Mouse (Mus musculus) lung, postnatal 14 days (tissue): ENCODE measurements around the gene Psma7.
A peak's percentile ranks its signal among the peaks of the same experiment; 100 is the strongest.

Experiments
- DNase-seq: peaks from one replicate; pipeline ENCODE4 v3.0.0; 2021

Psma7 gene

GRCm38 (mm10) chr2:180042858-180043515 is 754 bp upstream of the Psma7 start:
- DNase-seq = peak; percentile 51

GRCm38 (mm10) chr2:180041577-180042255 is 517 bp downstream of the Psma7 start:
- peak; percentile 25 for DNase-seq

GRCm38 (mm10) chr2:180040406-180040805 is 1.8 kb downstream of the Psma7 start:
- no peak for DNase-seq

GRCm38 (mm10) chr2:180034753-180035152 is 7.5 kb downstream of the Psma7 start:
- no peak for DNase-seq

GRCm38 (mm10) chr2:180033956-180034355 is 8.3 kb downstream of the Psma7 start:
- no peak for DNase-seq

GRCm38 (mm10) chr2:180032925-180033324 is 9.3 kb downstream of the Psma7 start:
- DNase-seq = no peak

GRCm38 (mm10) chr2:180031270-180031669 is 11.0 kb downstream of the Psma7 start:
- DNase-seq = no peak

GRCm38 (mm10) chr2:180027768-180028167 is 14.5 kb downstream of the Psma7 start:
- DNase-seq = no peak

- no peak for DNase-seq
Measured at GRCm38 (mm10) chr2:180025861-180026200, 16.4 kb downstream of the Psma7 start.

GRCm38 (mm10) chr2:180025135-180025860 is 16.9 kb downstream of the Psma7 start:
- DNase-seq = peak; percentile 16

GRCm38 (mm10) chr2:180024401-180025098 is 17.7 kb downstream of the Psma7 start, which contains the start of gene Lsm14b:
Gene Lsm14b, plus strand, starts transcription at chr2:180024987.
- peak; percentile 98 for DNase-seq

GRCm38 (mm10) chr2:180022751-180023150 is 19.5 kb downstream of the Psma7 start:
- no peak for DNase-seq

GRCm38 (mm10) chr2:180020919-180021318 is 21.3 kb downstream of the Psma7 start:
- DNase-seq = no peak

GRCm38 (mm10) chr2:180020091-180020661 is 22.1 kb downstream of the Psma7 start:
- DNase-seq = no peak

- no peak for DNase-seq
Measured at GRCm38 (mm10) chr2:180018573-180018972, 23.7 kb downstream of the Psma7 start.

GRCm38 (mm10) chr2:180017632-180018031 is 24.6 kb downstream of the Psma7 start:
- no peak for DNase-seq

GRCm38 (mm10) chr2:180013686-180014085 is 28.5 kb downstream of the Psma7 start:
- no peak for DNase-seq

GRCm38 (mm10) chr2:180011370-180011769 is 30.9 kb downstream of the Psma7 start:
- no peak for DNase-seq

- DNase-seq = no peak
Measured at GRCm38 (mm10) chr2:180010686-180011085, 31.5 kb downstream of the Psma7 start.

- no peak for DNase-seq
Measured at GRCm38 (mm10) chr2:180006352-180007017, 35.7 kb downstream of the Psma7 start.

GRCm38 (mm10) chr2:180005656-180006351 is 36.4 kb downstream of the Psma7 start:
- DNase-seq = no peak

- DNase-seq = no peak
Measured at GRCm38 (mm10) chr2:180001635-180002034, 40.6 kb downstream of the Psma7 start.
